Mouse (Mus musculus): ENCODE measurements around the gene Raf1. TPM values are rescaled to one million over a fixed set of nuclear protein-coding genes. Genes with fewer than 3 reads are reported as not detected.
A peak's percentile ranks its signal among the peaks of the same experiment; 100 is the strongest.

Raf1 gene
- polyA plus RNA-seq, 1 experiment from 2014 or later, result 39.6 TPM

- 50% methylated on average over 11 of the region's 11 CpGs for WGBS (ENCODE audit: insufficient replicate concordance)
- H3K9me3 ChIP-seq (ENCODE audit: low read length), result no peaks in the 10 kb centered on the region
- H3K4me1 ChIP-seq (ENCODE audit: insufficient read depth), result peaks cover 6% of the 10 kb centered on the region; the same call in 1 of the 2 replicates
- no peaks in the 10 kb centered on the region for H3K27me3 ChIP-seq (ENCODE audit: insufficient read depth, low read length)
- peak; percentile 45 for DNase-seq
- no peak overlapping the region for H3K9ac ChIP-seq (replicated peaks)
- TF ChIP-seq CTCF (IDR thresholded peaks at IDR 0.05; ENCODE audit: low read depth) (no peak), EP300 (IDR thresholded peaks at IDR 0.05; ENCODE audit: low read depth) (peak; percentile 74)
- H3K4me3 ChIP-seq (ENCODE audit: low read depth, low read length), result no peak overlapping the region
- peak; percentile 87 for ATAC-seq
- no peaks in the 10 kb centered on the region for H3K36me3 ChIP-seq (replicated peaks; ENCODE audit: insufficient read depth, low read length)
- H3K4me2 ChIP-seq (ENCODE audit: low read depth, low read length), result peak overlapping the region; percentile 23; the same call in 1 of the 2 replicates
- no peak overlapping the region for H3K27ac ChIP-seq (ENCODE audit: low read depth)
Observed at GRCm38 (mm10) chr6:115684851-115685646, 8.6 kb upstream of the Raf1 start.

DNA sequence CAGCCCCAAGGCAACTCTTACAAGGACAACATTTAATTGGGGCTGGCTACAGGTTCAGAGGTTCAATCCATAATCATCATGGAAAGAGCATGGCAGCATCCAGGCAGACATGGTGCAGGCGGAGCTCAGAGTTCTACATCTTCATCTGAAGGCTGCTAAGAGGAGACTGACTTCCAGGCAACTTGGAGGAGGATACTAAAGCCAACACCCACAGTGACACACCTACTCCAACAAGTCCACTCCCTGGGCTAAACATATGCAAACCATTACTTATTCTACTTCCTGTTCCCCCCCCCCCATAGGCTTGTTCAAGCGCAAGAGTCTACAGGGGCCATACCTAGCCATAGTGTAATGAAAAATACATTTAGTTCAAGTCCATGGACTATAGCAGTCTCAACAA lies 7.8 kb upstream of the Raf1 start:
- H3K27me3 ChIP-seq (ENCODE audit: insufficient read depth, low read length), result no peaks in the 10 kb centered on the region
- no peak overlapping the region for H3K4me3 ChIP-seq (ENCODE audit: low read depth, low read length)
- TF ChIP-seq EP300 (IDR thresholded peaks at IDR 0.05; ENCODE audit: low read depth) (no peak), CTCF (IDR thresholded peaks at IDR 0.05; ENCODE audit: low read depth) (no peak)
- no peak overlapping the region; the same call in 1 of the 2 replicates for H3K27ac ChIP-seq (ENCODE audit: low read depth)
- 92% methylated on average over 2 of the region's 2 CpGs for WGBS (ENCODE audit: insufficient replicate concordance)
- H3K9ac ChIP-seq (replicated peaks), result no peak overlapping the region
- H3K36me3 ChIP-seq (replicated peaks; ENCODE audit: insufficient read depth, low read length), result no peaks in the 10 kb centered on the region
- DNase-seq (no peak), ATAC-seq (no peak)
- no peaks in the 10 kb centered on the region for H3K9me3 ChIP-seq (ENCODE audit: low read length)
- H3K4me2 ChIP-seq (ENCODE audit: low read depth, low read length), result no peak overlapping the region
- H3K4me1 ChIP-seq (ENCODE audit: insufficient read depth), result peaks cover 6% of the 10 kb centered on the region; the same call in 1 of the 2 replicates

GRCm38 (mm10) chr6:115681066-115681465 lies 4.6 kb upstream of the Raf1 start:
- no peak for TF ChIP-seq CTCF (IDR thresholded peaks at IDR 0.05; ENCODE audit: low read depth)

DNA sequence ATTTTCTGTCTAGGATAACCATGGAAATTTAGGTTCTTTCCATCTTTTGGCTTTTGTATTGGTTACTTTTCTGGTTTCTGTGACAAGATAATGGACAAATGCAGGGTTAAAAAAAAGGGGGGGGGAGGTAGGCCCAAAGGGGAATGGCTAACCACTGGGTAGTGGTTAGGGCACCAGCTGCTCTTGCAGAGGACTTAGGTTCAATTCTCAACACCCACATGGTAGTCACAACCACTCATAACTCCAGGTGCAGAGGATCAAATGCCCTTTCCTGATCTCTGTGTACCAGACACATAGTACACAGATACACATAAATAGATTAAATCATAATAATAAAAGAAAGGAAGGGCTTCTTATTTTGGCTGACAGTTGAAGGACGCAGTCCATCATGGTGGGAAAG lies 1.6 kb upstream of the Raf1 start:
- no peak overlapping the region for H3K4me2 ChIP-seq (ENCODE audit: low read depth, low read length)
- peaks cover 18% of the 10 kb centered on the region for H3K4me1 ChIP-seq (ENCODE audit: insufficient read depth)
- ATAC-seq (no peak), DNase-seq (no peak)
- 93% methylated on average over 1 of the region's 1 CpGs for WGBS (ENCODE audit: insufficient replicate concordance)
- no peak overlapping the region for H3K27ac ChIP-seq (ENCODE audit: low read depth)
- no peaks in the 10 kb centered on the region for H3K9me3 ChIP-seq (ENCODE audit: low read length)
- no peak overlapping the region for H3K9ac ChIP-seq (replicated peaks)
- H3K36me3 ChIP-seq (replicated peaks; ENCODE audit: insufficient read depth, low read length), result no peaks in the 10 kb centered on the region
- no peaks in the 10 kb centered on the region for H3K27me3 ChIP-seq (ENCODE audit: insufficient read depth, low read length)
- TF ChIP-seq CTCF (IDR thresholded peaks at IDR 0.05; ENCODE audit: low read depth), result no peak
- TF ChIP-seq EP300 (IDR thresholded peaks at IDR 0.05; ENCODE audit: low read depth), result no peak
- H3K4me3 ChIP-seq (ENCODE audit: low read depth, low read length), result no peak overlapping the region

More at GRCm38 (mm10) chr6:115681066-115681465, 4.6 kb upstream of the Raf1 start:
- WGBS (ENCODE audit: insufficient replicate concordance), result 73% methylated on average over 4 of the region's 4 CpGs
- Histone ChIP-seq H3K36me3 (replicated peaks; ENCODE audit: insufficient read depth, low read length) (no peaks in the 10 kb centered on the region), H3K4me1 (ENCODE audit: insufficient read depth) (peaks cover 14% of the 10 kb centered on the region), H3K4me3 (ENCODE audit: low read depth, low read length) (no peak overlapping the region), H3K9me3 (ENCODE audit: low read length) (no peaks in the 10 kb centered on the region), H3K4me2 (ENCODE audit: low read depth, low read length) (no peak overlapping the region), H3K9ac (replicated peaks) (no peak overlapping the region), H3K27me3 (ENCODE audit: insufficient read depth, low read length) (no peaks in the 10 kb centered on the region), H3K27ac (ENCODE audit: low read depth) (no peak overlapping the region)
- ATAC-seq (no peak), DNase-seq (no peak)

DNA sequence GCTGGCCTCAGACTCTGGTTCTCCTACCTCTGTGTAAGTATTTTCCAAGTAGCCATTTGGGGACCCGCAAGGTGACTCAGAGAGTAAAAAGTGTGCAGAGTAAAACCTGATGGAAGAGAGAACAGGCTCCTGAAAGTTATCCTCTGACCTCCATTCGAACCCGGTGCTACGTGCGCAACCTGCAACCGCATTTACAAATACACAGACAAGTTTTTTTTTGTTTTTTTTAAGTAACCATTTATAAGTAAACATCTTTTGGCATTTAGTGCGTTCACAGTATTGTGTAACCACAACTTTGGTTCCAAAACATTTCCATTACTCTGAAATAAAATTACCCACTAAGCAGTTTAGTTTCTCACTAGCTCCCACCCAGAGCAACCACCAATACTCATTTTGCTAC lies 1.0 kb upstream of the Raf1 start:
- Histone ChIP-seq H3K4me2 (ENCODE audit: low read depth, low read length) (peak overlapping the region; percentile 91), H3K9ac (replicated peaks) (peak overlapping the region; percentile 98; the same call in 1 of the 2 replicates), H3K4me3 (ENCODE audit: low read depth, low read length) (peak overlapping the region; percentile 85), H3K9me3 (ENCODE audit: low read length) (no peaks in the 10 kb centered on the region), H3K36me3 (replicated peaks; ENCODE audit: insufficient read depth, low read length) (no peaks in the 10 kb centered on the region), H3K27ac (ENCODE audit: low read depth) (peak overlapping the region; percentile 98), H3K27me3 (ENCODE audit: insufficient read depth, low read length) (no peaks in the 10 kb centered on the region), H3K4me1 (ENCODE audit: insufficient read depth) (peaks cover 22% of the 10 kb centered on the region)
- TF ChIP-seq CTCF (IDR thresholded peaks at IDR 0.05; ENCODE audit: low read depth) (no peak), EP300 (IDR thresholded peaks at IDR 0.05; ENCODE audit: low read depth) (no peak)
- no peak for ATAC-seq
- WGBS (ENCODE audit: insufficient replicate concordance), result 85% methylated on average over 7 of the region's 7 CpGs
- no peak for DNase-seq

GRCm38 (mm10) chr6:115675508-115676336 lies 713 bp downstream of the Raf1 start:
- no peaks in the 10 kb centered on the region for H3K27me3 ChIP-seq (ENCODE audit: insufficient read depth, low read length)
- peak overlapping the region; percentile 98 for H3K9ac ChIP-seq (replicated peaks)
- H3K4me1 ChIP-seq (ENCODE audit: insufficient read depth), result peaks cover 29% of the 10 kb centered on the region
- DNase-seq (peak; percentile 72), ATAC-seq (peak; percentile 49)
- H3K4me3 ChIP-seq (ENCODE audit: low read depth, low read length), result peak overlapping the region; percentile 85
- peak overlapping the region; percentile 91 for H3K4me2 ChIP-seq (ENCODE audit: low read depth, low read length)
- H3K9me3 ChIP-seq (ENCODE audit: low read length), result no peaks in the 10 kb centered on the region
- WGBS (ENCODE audit: insufficient replicate concordance), result under 1% methylated on average over 52 of the region's 53 CpGs
- no peaks in the 10 kb centered on the region for H3K36me3 ChIP-seq (replicated peaks; ENCODE audit: insufficient read depth, low read length)
- peak overlapping the region; percentile 98 for H3K27ac ChIP-seq (ENCODE audit: low read depth)
- TF ChIP-seq CTCF (IDR thresholded peaks at IDR 0.05; ENCODE audit: low read depth) (no peak), EP300 (IDR thresholded peaks at IDR 0.05; ENCODE audit: low read depth) (no peak)

All from liver, postnatal 0 days (tissue).